Mouse (Mus musculus) heart, embryonic 11.5 days (tissue): ENCODE measurements at regions not wholly inside any gene's neighbourhood (a gene's known extent, or its start where the extent isn't known, plus 50 kb on each side); places are given as distances from the start of the nearest gene placed in this dataset.

Experiments
- ATAC-seq: fragments of 200-750 bp; cut with Nextera tagmentation; replicated peaks from 2 replicates; pipeline ENCODE4 v1.8.0; 2017; ENCODE audit warnings: moderate library complexity; ENCODE audit not compliant: insufficient number of reproducible peaks, low FRiP score, low TSS enrichment
- H3K27ac ChIP-seq: fragments of 300-500 bp; sonication (generic); 2 replicates; pipeline ENCODE4 v1.5.1; 2014; ENCODE audit warnings: mild to moderate bottlenecking, low read depth, low read length
- H3K27me3 ChIP-seq: fragments of 300-500 bp; sonication (generic); 2 replicates; pipeline ENCODE4 v1.6.1; 2014; ENCODE audit warnings: mild to moderate bottlenecking, low read length, mixed read lengths; ENCODE audit not compliant: control insufficient read depth, insufficient read depth
- H3K36me3 ChIP-seq: fragments of 300-500 bp; sonication (generic); 2 replicates; pipeline ENCODE4 v1.6.1; 2014; ENCODE audit warnings: mild to moderate bottlenecking, low read length, moderate library complexity, mixed read lengths; ENCODE audit not compliant: control insufficient read depth, insufficient read depth
- H3K4me1 ChIP-seq: fragments of 300-500 bp; sonication (generic); 2 replicates; pipeline ENCODE4 v1.6.1; 2014; ENCODE audit warnings: low read length; ENCODE audit not compliant: control insufficient read depth, insufficient read depth
- H3K4me2 ChIP-seq: fragments of 300-500 bp; sonication (generic); 2 replicates; pipeline ENCODE4 v1.6.1; 2014; ENCODE audit warnings: mild to moderate bottlenecking, moderate library complexity
- H3K4me3 ChIP-seq: fragments of 300-500 bp; sonication (generic); 2 replicates; pipeline ENCODE4 v1.5.1; 2014; ENCODE audit warnings: low read depth, low read length
- H3K9ac ChIP-seq: fragments of 300-500 bp; sonication (generic); 2 replicates; pipeline ENCODE4 v1.6.1; 2014; ENCODE audit warnings: mild to moderate bottlenecking, low read depth, low read length, moderate library complexity
- H3K9me3 ChIP-seq: fragments of 300-500 bp; sonication (generic); replicated peaks from 2 replicates; pipeline ENCODE4 v1.6.1; 2016; ENCODE audit warnings: low read length; ENCODE audit not compliant: control insufficient read depth
- WGBS: fragments of 180-500 bp; shearing (Covaris S2); extraction: QIAGEN DNeasy Blood & Tissue Kit; methylation state at CpG from one replicate; pipeline ENCODE4 v1.1.7; 2014; ENCODE audit not compliant: insufficient replicate concordance; 5-methylcytosine and 5-hydroxymethylcytosine counted together

DNA sequence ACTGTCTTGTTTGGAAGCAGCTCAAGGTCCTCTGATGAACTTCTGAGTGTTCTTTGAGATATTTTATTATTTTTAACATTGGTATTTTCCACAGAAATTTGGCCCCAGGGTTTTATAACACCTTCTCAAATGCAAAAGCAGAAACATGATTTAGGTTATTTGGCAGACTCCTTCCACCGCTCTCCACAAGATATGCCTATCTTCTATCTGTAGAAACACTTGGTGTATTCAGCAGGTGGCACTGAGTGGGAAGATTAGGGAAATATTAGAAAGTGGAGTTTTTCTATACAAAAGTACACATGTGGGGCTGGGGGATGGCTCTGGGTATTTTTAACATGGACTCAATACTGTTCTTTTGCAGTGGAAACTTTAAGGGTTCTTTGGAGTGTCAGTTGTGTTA, 475.3 kb downstream of the Dach1 start:
- 77% methylated on average over 1 of the region's 1 CpGs for WGBS

DNA sequence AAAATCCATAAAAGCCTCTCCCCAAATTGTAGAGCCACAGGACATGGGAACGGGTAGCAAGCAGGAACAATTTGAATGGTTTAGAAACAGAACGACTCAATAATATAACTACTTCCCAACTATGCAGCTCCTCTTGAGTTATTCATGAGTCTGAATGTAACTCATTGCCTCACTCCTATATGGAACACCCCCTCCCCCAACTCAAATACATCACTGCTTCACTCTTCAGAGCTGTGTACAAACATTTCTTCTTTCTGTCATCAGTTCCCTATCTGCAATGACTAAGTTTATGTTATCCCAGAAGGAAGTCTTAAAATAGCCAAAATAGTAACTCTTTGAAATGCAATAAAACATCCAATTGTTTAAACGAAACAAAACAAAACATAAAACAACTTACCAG, 484.9 kb downstream of the Dach1 start:
- ATAC-seq = no peak
- no peaks in the 10 kb centered on the region for H3K36me3 ChIP-seq
- H3K27me3 ChIP-seq = no peaks in the 10 kb centered on the region
- 82% methylated on average over 3 of the region's 3 CpGs for WGBS
- no peak overlapping the region for H3K27ac ChIP-seq
- H3K4me3 ChIP-seq = no peak overlapping the region
- no peak overlapping the region for H3K9ac ChIP-seq
- H3K9me3 ChIP-seq = no peaks in the 10 kb centered on the region
- H3K4me2 ChIP-seq = no peak overlapping the region
- H3K4me1 ChIP-seq = no peaks in the 10 kb centered on the region

More for the DNA sequence above, 475.3 kb downstream of the Dach1 start:
- Histone ChIP-seq H3K9me3 (no peaks in the 10 kb centered on the region), H3K36me3 (no peaks in the 10 kb centered on the region), H3K4me1 (no peaks in the 10 kb centered on the region), H3K27me3 (no peaks in the 10 kb centered on the region), H3K27ac (no peak overlapping the region), H3K9ac (no peak overlapping the region), H3K4me3 (no peak overlapping the region), H3K4me2 (no peak overlapping the region)
- ATAC-seq = no peak

DNA sequence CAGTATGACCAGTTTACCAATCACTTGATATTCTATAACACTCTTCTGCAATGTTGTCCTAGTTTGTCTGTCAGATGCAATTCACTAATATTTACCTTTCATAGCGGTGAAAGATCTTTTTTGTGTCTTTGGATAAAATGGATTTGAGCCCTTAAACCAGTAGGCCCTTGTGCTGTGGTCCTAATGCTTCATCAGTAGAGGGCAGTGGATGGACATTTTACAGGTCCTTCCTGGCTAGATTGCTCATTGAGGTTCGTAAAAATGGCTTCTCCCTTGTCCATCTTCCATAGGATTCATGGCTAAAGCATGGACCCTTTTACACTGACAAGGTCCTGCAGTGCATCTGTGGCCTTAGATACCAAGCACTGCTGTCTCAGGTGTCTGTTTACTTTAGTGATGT, 501.8 kb downstream of the Dach1 start:
- no peak overlapping the region for H3K9ac ChIP-seq
- no peak overlapping the region for H3K4me2 ChIP-seq
- ATAC-seq = no peak
- no peak overlapping the region for H3K27ac ChIP-seq
- 72% methylated on average over 2 of the region's 2 CpGs for WGBS
- H3K27me3 ChIP-seq = no peaks in the 10 kb centered on the region
- no peak overlapping the region for H3K4me3 ChIP-seq
- H3K36me3 ChIP-seq = no peaks in the 10 kb centered on the region
- no peaks in the 10 kb centered on the region for H3K9me3 ChIP-seq
- H3K4me1 ChIP-seq = no peaks in the 10 kb centered on the region

DNA sequence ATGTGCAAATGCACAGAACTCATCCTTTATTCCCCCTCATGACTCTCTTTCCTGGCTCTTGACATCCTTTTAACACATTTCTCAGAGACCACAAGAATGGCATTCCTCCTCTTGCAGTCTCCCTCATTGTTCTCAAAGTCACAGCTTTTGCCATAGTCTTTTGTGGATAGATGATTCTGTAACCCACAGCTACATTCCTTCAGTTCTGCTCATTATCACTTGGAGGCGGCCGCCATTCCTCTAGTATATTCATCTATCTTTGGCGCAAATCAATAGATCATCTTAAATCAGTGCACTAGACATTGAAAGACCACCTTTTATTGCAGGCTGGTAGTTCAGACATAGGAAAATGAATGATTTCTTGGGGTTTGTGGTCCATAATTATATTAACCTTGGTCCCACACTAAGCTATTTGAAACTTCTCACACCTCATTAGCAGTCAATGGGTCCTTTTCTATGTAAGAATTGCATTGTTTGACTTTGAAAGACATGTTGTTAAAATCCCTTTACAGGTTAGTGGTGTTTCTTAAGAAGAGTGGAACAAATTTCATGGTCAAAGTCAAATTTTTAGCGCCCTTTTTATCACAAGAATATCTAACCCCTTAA, 531.3 kb downstream of the Dach1 start:
- Histone ChIP-seq H3K9me3 (no peaks in the 10 kb centered on the region), H3K36me3 (no peaks in the 10 kb centered on the region), H3K27me3 (no peaks in the 10 kb centered on the region), H3K4me3 (no peak overlapping the region), H3K4me1 (no peaks in the 10 kb centered on the region), H3K9ac (no peak overlapping the region), H3K27ac (no peak overlapping the region), H3K4me2 (no peak overlapping the region)
- no peak for ATAC-seq
- 79% methylated on average over 4 of the region's 4 CpGs for WGBS

DNA sequence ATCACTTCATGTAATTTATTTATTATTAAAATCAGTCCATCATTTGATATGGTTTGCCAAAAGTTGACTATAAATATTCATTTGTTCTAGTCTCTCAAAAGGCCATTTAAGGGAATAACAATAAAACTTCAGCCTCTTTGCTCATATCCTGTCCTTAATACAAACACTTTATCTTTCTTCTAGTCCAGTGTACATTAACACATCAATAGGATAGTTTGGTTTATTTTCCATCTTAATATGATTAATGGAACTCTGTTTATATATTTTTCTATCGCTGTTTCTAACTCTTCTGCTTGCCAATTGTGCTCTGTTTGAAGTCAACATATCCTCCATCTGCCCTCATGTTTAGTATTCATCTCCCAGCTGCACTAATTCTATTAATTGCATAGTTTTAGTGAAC, 558.1 kb downstream of the Dach1 start:
- Histone ChIP-seq H3K36me3 (no peaks in the 10 kb centered on the region), H3K27ac (no peak overlapping the region), H3K9ac (no peak overlapping the region), H3K4me3 (no peak overlapping the region), H3K27me3 (no peaks in the 10 kb centered on the region), H3K4me1 (no peaks in the 10 kb centered on the region), H3K9me3 (no peaks in the 10 kb centered on the region), H3K4me2 (no peak overlapping the region)
- no peak for ATAC-seq
- WGBS = 75% methylated on average over 1 of the region's 1 CpGs

DNA sequence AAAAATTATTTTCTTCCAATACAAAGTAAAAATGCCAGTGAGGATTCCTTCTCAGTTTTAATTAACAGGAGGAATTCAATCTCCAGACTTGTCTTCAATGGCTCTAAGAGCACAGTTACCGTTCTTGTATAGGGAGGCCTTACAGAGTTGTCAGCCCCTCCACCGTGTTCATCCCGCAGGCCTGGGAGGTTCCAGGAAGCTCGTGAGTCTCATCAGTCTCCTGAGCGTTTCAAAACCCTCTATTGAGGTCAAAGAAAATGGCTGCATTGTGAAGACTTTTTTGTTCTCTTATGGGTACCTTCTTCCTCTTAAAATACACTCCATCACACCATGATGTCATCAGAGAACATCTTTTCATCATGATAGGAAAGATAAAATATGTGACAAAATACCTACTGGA, 572.9 kb downstream of the Dach1 start:
- Histone ChIP-seq H3K4me1 (no peaks in the 10 kb centered on the region), H3K9me3 (no peaks in the 10 kb centered on the region), H3K27ac (no peak overlapping the region), H3K4me3 (no peak overlapping the region), H3K27me3 (no peaks in the 10 kb centered on the region), H3K36me3 (no peaks in the 10 kb centered on the region), H3K4me2 (no peak overlapping the region), H3K9ac (no peak overlapping the region)
- no peak for ATAC-seq
- WGBS = 77% methylated on average over 5 of the region's 5 CpGs

DNA sequence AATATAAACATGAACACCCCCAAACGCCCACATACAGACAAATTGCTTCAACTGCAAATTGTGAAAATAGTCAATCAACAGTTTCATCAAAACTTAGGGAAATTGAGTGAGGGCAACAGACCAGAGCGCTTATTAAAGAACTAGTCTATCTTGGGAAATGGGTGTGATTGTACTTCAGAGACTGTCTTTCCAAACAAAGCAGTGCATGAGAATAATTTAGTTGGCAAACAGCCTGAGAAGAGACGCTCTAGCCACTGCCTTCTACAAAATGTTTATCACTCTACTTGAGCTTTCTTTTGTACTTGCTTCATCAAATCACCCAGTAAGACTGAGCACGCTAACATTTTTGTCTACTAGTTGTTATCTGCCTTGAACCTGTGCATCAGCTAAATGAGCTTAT, 581.0 kb downstream of the Dach1 start:
- no peak overlapping the region for H3K4me2 ChIP-seq
- no peaks in the 10 kb centered on the region for H3K9me3 ChIP-seq
- WGBS = 77% methylated on average over 4 of the region's 4 CpGs
- H3K36me3 ChIP-seq = no peaks in the 10 kb centered on the region
- H3K4me1 ChIP-seq = no peaks in the 10 kb centered on the region
- H3K27ac ChIP-seq = no peak overlapping the region
- no peak for ATAC-seq
- no peak overlapping the region for H3K9ac ChIP-seq
- H3K27me3 ChIP-seq = no peaks in the 10 kb centered on the region
- H3K4me3 ChIP-seq = no peak overlapping the region

DNA sequence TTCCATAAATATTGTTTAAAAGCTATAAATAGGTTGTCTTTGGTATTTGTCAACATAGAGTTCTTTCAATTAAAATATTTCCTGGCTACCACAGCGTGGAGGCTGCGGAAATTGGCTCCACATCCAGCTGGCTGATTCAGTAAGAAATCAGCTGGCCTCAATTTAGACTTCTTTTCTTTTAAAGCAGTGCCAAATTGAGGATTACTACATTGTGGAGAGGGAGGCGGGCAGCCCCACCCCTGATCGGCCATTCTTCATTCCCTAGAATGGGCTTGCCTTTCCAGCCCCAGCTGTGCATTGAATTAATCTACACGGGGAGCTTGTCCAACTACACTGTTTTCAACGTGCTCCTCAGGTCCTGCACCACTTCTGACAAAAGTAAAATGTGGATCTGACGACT, 581.4 kb downstream of the Dach1 start:
- Histone ChIP-seq H3K4me1 (no peaks in the 10 kb centered on the region), H3K9ac (no peak overlapping the region), H3K36me3 (no peaks in the 10 kb centered on the region), H3K27ac (no peak overlapping the region), H3K4me2 (no peak overlapping the region), H3K27me3 (no peaks in the 10 kb centered on the region), H3K4me3 (no peak overlapping the region), H3K9me3 (no peaks in the 10 kb centered on the region)
- no peak for ATAC-seq
- 66% methylated on average over 7 of the region's 7 CpGs for WGBS

DNA sequence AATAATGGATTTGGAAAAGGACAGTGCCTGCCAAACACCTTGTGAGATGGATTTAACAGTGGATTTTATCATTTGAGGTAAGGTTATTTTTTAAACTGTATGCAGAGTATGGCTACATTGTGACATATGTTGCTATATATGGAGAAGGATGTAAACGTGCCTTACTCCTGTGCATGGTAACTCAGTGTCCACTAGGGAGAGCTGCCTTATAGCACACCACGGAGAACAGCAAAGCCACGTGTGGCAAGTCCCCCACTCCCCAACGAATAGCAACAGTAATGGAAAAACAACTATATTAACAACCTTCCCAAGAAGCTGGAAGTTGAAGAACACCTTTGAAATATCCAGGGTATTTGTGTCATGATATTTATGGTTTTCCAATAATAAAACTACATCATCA, 582.6 kb downstream of the Dach1 start:
- Histone ChIP-seq H3K4me2 (no peak overlapping the region), H3K4me3 (no peak overlapping the region), H3K27ac (no peak overlapping the region), H3K36me3 (no peaks in the 10 kb centered on the region), H3K9ac (no peak overlapping the region), H3K27me3 (no peaks in the 10 kb centered on the region), H3K4me1 (no peaks in the 10 kb centered on the region), H3K9me3 (no peaks in the 10 kb centered on the region)
- ATAC-seq = no peak
- WGBS = 33% methylated on average over 4 of the region's 4 CpGs
